Mouse (Mus musculus) testis, postnatal 10 days (tissue): ENCODE measurements at regions not wholly inside any gene's neighbourhood (a gene's known extent, or its start where the extent isn't known, plus 50 kb on each side); places are given as distances from the start of the nearest gene placed in this dataset.

ENCODE experiments used
- DNase-seq: peaks from one replicate; pipeline ENCODE4 v3.0.0; 2021; ENCODE audit warnings: low spot score

DNA sequence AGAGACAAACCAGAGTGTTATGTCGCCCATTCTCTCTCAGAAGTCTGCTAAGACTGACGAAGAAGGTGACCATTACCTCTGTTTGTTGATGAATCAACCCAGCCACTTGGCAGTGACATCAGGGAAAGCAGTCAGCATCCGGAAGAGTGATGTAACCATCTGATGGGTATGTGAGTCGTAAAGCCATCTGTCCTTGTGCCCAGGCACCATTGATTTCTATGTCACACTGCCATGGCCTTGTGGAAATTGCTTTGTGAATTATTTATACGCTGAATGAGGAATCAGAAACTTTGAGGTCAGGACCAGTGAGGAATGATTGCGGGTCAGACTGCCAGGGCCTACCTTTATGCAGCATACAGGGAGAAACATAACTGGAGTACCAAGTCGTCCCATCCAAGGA is 256.2 kb upstream of the Htr2a start:
- no peak for DNase-seq

DNA sequence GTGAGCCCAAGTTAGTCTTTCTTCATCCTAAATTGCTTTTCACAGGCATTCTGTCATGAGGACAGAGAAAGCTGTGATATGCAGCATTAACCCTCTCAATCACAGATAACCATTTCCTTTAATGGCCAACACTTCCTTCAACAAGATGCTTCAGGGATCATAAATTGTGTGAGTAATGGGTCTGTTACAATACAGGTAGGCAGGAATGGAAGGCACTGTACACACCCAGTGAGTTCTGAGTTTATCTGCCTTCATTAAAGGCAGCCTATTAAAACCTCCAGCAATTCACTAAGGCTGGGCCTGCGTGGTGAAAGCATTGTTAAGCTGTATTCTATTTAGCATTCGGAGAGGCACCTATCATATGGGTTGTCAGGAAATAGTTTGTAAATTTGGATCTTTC is 248.2 kb upstream of the Htr2a start:
- DNase-seq = no peak

DNA sequence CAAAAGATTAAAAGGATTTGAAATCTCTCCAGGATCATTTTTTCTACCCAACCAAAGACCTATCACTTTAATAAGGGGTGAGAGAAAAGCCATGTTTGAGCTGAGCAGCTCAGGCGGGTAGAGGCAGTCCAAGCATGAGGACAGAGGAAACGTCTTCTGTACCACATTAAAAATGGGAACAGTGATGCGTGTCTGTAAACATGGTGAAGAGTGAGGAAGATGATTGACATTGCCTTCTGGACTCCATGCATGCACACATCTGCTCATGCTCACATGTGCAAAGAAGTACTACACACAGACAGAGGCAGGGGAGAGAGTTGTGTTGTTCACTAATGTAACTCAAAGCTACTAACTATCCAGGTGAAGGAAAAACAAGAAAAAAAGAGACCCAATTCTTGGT is 243.4 kb upstream of the Htr2a start:
- DNase-seq = no peak

DNA sequence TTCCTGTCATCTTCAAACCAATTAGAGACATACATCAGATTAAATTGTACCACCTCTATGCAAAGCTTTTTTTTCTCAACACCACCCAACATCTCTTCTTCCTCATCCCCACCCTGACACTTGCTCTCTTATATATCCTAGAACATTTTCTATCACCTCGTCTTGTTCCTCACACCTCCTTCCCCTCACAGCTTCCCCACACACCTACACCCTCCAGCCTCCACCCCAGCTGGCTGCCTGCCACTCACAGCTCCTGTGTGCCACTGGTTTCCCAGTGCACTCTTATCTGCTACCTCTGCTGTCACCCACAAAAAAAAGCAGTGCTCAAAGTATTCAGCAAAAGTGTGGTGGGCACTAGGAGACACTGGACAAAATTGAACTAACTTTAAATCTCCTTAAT is 231.2 kb upstream of the Htr2a start:
- DNase-seq = no peak

DNA sequence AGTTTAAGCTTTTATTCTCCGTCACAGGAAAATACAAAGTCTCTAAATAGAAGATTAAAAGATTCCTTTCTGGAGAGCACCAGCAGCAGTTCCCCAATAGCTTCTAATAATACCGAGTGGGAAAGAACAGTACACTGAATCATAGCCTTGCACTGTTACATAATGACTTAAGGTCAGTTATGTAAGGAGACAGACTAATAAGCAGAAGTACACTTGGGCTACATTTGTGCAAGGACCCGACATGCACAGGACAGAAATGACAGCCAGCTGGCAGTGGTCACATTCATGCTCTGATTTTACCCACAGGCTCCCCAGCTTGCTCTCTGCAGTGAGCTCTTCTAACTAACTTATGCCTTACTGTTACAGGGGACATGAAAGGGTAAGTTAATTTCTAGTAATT is 212.4 kb upstream of the Htr2a start:
- no peak for DNase-seq

DNA sequence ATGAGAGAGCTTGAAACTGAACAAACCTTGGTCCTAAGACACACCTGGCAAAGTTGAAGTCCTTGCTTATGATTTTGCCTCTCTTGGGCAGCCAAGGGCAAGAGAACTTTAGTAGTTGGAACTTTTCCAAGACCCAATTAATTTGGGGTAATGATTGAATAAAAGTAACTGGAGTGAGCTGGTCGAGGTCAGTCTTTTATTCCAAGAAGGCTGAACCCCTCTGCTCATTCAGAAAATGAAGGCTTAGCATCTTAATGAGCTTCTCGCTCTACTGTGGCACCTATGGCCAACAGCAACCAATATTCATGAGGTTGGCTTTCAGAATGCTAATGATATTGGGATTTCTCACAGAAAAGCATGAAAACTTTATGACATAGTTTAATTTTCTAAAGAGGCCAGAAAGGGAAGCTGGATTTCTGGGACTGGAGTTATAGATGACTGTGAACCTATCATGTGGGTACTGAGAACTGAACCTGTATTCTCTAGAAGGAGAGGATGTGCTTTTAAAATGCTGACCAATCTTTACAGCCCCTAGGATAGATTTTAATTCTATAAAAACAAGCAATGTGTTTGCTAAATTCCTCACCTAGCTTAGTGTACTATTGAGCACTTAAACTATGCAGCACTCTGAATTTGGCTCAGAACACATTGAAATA is 176.5 kb upstream of the Htr2a start:
- DNase-seq = no peak

DNA sequence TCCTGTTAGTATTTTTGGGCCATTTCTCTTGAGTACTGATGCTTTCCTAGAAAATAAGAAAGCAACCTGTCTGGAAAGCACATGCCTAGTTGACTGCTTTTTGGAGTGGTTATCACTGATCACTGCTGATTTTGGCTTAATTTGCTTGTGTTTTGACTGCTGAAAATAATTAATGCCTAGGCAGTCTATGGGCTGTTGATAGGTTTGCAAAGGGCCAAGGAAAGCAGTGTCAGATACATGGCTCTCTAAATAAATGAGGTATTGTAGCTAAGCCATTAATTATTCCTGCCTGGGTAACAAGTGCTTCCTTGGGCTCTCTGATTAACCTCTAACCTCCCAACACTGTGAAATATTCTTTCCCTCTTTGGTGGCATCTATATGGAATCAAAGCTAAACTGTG is 145.1 kb upstream of the Htr2a start:
- DNase-seq = no peak

DNA sequence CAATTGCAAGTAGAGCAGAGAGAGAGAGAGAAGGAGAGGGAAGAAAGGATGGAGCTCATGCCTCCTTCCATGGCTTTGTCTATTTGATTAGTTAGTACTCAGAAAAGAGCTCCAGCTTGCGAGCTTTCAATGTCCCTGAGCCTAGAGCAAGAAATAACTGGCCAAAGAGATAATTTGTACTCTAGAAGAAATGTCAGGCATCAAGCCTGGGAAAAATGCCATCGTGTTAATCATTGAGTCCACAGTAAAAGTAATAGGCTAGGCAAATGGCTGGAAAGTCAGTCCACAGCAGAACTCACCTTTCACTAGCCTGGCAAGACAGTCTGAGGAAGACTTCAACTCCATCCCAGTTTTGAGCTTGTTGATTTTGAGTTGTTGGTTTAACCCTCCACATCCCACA is 129.1 kb upstream of the Htr2a start:
- no peak for DNase-seq

DNA sequence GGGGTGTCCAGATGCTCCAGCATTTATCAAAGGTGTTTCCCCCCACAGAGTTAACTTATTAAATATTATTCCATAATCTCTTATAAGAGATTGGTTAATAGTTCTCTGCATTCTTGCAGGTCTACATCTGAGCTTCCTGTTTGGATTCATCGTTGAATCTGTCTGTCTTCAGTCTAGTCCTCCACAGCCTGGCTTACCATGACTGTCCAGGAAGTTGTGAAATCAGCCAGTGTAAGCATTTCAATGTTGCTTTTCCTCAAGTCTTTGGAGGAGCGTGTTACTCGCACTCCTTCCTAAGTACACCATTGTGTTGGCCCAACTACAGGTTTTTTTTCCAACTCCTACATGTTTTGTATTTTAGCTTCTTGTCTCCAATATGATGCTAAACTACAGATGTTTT is 124.2 kb upstream of the Htr2a start:
- no peak for DNase-seq

DNA sequence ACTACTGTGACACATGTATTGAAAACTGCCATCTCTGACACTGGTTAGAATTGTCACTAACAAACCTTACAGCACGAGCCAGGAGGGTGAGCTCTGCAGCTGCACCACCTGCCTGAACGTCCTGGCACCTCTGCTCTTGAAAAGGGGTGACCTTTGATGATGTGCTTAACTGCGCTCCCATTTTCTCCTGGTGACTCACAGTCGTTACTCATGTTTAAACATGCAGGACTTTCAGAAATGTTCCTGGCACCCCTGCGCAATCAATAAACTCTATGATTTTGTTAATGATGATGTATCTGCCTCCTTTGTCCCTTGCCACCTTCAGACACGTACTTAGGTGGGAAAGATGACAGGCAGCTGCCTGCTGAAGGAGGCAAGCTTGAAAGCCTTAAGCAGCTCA is 121.1 kb upstream of the Htr2a start:
- DNase-seq = no peak

DNA sequence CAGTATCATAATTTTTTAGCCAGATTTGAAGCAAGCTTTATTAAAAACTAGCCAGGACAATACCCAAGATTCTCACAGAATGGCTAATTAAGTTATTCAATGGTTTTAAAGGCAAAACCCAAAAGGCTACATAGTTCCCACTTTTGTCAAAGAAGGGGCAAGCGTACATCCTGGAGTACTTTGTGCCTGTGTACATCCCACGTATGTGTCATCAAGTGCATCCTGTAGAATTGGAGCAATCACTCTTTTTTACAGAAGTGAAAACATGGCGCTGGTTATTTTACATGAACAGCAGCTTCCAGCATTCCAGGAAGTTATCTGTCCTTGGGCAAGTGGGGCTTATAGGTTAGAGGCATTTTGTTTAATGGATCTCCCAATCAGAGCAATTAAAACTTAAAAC is 119.0 kb upstream of the Htr2a start:
- no peak for DNase-seq

DNA sequence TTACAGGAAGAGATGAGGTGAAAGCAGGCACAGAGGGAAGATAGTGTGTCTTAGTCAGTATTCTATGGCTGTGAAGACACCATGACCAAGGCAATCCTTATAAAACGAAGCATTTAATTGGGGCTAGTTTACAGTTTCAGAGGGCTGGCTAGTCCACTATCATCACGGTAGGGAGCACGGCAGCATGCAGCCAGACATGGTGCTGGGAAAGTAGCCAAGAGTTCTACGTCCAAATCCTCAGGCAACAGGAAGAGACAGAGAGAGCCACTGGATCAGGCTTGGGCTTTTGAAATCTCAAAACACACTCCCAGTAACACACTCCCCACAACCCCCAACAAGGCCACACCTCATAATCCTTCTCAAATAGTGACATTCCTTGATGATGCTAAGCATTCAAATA is 113.4 kb upstream of the Htr2a start:
- DNase-seq = no peak

DNA sequence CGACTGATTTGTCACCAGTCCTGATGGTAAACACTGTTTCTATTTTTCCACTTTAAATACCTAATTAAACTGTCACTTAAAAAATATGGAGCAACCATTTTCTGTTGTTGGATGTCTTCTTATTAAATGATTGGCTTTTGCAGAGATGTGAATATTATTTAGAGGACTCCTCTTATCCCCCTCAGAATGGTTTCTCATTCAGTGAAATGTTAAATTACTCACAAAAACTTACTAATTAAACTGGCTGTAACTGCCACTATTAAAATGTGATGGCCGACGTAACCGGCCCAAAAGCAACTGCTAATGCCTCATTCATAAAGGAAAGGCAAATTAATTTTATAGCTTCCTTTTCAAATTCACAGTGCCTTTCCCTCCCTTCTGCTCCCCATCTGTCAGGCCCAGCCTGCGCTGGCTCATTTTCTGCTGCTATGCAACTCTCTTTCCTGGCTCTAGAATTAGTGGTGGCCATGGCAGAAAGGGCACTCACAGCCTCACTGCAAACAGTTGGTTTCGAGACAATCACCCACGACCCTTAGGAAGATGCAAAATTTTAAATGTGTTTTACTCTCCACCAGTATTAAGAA is 111.2 kb upstream of the Htr2a start:
- DNase-seq = no peak

DNA sequence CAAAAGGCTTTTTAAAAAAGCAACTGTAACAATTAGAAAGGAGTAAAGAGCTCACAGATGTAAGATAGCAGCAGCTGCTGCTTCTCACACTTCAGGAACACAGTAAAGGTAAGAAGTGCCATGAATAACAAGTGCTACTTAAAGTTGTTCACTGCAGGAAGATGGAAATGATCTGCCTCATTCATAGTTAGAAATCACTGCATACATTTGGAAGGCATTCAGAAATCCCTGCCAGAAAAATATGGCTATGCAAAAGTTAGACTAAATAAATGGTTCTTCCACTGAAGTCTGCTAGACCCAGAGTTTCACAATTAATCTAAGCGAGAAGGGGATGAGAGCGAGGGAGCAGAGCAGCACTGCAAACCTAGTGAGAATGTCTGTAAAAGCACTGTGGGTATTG is 102.5 kb upstream of the Htr2a start:
- no peak for DNase-seq

DNA sequence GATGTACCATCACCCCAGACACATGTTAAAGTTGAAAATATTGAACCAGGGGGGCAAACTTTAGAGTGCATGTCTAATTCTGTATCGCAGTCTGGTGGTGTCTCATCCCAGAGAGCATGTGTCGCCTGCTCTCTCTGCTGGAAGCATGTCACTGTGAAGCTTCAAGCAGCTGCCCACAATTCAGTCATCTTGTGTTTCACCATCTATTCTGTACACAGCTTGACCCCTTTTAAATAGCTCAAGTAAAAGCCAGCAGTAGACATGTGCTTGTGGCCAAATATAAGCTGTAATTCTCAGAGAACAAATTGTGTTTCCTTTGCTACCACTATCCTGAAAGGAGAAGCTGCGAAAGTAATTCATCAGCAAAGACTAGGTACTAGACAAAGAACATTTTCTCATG is 96.6 kb upstream of the Htr2a start:
- DNase-seq = no peak

DNA sequence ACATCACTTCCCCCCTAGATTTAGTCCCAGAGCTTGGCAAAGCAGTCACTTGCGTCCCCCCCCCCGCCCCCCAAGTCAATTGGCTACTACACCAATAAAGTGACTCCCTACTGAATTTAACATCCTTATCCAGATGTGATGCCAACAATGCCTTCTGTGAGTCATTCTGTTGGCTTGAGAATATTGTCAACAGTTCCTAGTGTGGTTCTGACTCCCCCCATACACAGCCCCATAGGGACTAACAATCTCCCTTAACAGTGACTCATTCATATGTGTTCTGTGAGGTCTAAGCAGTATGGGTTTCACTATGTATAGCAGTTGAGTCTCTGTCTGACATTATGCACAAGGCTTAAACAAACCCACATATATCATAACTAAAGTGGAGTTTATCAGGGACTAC is 89.5 kb upstream of the Htr2a start:
- no peak for DNase-seq

DNA sequence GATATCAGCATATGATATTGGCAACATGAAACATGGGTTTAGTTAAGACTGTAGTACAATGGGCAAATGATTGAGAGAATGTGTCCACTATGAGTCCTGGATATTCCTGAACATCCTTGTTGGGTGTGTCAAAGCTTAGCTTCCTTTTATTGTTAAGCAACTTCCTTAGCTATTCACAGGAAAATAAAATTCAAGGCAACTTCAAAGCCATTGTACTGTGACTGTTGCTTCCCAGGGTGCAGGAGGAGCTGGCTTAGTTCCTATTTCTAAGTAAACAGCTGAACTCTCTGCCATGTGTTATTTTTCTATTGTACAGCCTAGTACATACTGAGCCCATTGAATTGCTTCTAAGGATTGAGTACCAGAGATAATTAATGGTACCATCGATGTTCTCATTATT is 87.0 kb upstream of the Htr2a start:
- DNase-seq = no peak

DNA sequence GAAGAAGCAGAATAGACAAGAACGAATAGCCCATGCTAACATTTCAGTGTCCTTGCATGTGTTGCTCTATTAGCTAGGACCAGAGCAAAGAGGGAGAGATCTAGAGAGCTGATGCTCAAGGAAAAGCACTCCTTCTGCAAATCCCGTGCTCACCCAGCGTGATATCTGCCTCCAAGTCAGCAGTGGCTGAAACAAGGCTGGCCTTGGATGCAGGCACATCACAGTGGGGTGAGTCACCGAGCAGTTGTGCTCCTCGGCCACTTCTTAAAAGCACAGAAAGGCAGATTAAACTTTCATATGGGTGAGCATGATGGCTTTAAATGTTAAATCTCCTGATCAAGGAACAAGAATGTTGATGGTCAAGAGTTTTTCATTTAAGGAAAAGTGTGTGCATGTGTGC is 82.3 kb upstream of the Htr2a start:
- DNase-seq = no peak
